Mouse (Mus musculus) small intestine, adult 2 months (tissue): ENCODE results near the gene Fam120a.
A peak's percentile ranks its signal among the peaks of the same experiment; 100 is the strongest.

Experiments
- CTCF ChIP-seq: fragments of 200-500 bp; IDR thresholded peaks from 2 replicates; pipeline ENCODE4 v1.5.1; 2012; ENCODE audit warnings: low read depth, mild to moderate bottlenecking, control low read depth, inconsistent platforms, low read length, moderate library complexity, mixed read lengths; ENCODE audit not compliant: insufficient replicate concordance, insufficient read length; ENCODE audit errors: extremely low read depth
- POLR2A ChIP-seq: fragments of 200-500 bp; IDR thresholded peaks from 2 replicates; pipeline ENCODE4 v1.6.1; 2012; ENCODE audit warnings: low read depth, mild to moderate bottlenecking, control low read depth, inconsistent platforms, low read length, moderate library complexity

GRCm38 (mm10) chr13:48878534-48878933 lies 89.3 kb downstream of the Fam120a start:
- TF ChIP-seq CTCF = no peak
- peak; percentile 96 for TF ChIP-seq POLR2A
